In genomic region chr15:94968403-94969180, GRCm38 (mm10) we compare ENCODE assay signal across 22 mouse cellular contexts.
A peak's percentile ranks its signal among the peaks of the same experiment; 100 is the strongest.
DNase-seq lines count a peak whose midpoint lies in the region; ATAC-seq and TF ChIP-seq lines count a peak whose summit lies in the region.
"Had no signal": no experiment of that assay in that cellular context is flagged by ENCODE, and none has a peak within 500 bp of the region (broad histone marks: within the 10 kb centered on the region; RNA-seq: fewer than 3 reads in every experiment).

No protein-coding gene starts in this region.

- 26% methylated on average over 13 of the region's 13 CpGs for whole genome bisulfite sequencing in forebrain, embryonic 16.5 days
- WGBS in forebrain, embryonic 13.5 days, result 40% methylated on average over 13 of the region's 13 CpGs

- no peak overlapping the region for H3K9ac ChIP-seq in forebrain, embryonic 16.5 days (replicated peaks; ENCODE audit: low read depth, low read length)
- no peak overlapping the region for H3K9ac ChIP-seq in forebrain, embryonic 13.5 days
- H3K9ac ChIP-seq: embryonic facial prominence, embryonic 13.5 days; forebrain, postnatal 0 days; heart, embryonic 15.5 days; hindbrain, embryonic 15.5 days had no signal

- H3K4me2 ChIP-seq in forebrain, embryonic 16.5 days (ENCODE audit: low read length), result no peak overlapping the region
- H3K4me2 ChIP-seq in forebrain, embryonic 13.5 days, result no peak overlapping the region
- H3K4me2 ChIP-seq: embryonic facial prominence, embryonic 13.5 days; heart, embryonic 11.5 days; heart, embryonic 15.5 days; hindbrain, embryonic 15.5 days had no signal

- H3K27me3 ChIP-seq in forebrain, embryonic 16.5 days (replicated peaks; ENCODE audit: control insufficient read depth, insufficient read depth, low read length), result no peaks in the 10 kb centered on the region
- no peaks in the 10 kb centered on the region for H3K27me3 ChIP-seq in forebrain, embryonic 13.5 days
- H3K27me3 ChIP-seq: CH12.LX; embryonic facial prominence, embryonic 13.5 days; heart, embryonic 15.5 days; hindbrain, embryonic 15.5 days had no signal

- ATAC-seq in forebrain, embryonic 16.5 days, result 0 out of 2 replicates have a peak, but pooled peaks have one; percentile 33
- ATAC-seq in forebrain, embryonic 13.5 days, result no peak
- ATAC-seq in granulocyte monocyte progenitor cell, adult 5-6 weeks (replicated peaks; ENCODE audit: poor library complexity, severe bottlenecking), result no peak
- ATAC-seq: forebrain, postnatal 0 days; intestine, embryonic 16.5 days had no signal

- TF ChIP-seq CTCF in layer of hippocampus, adult 2 months (conservative IDR thresholded peaks at IDR 0.05), result no peak

- no peak for DNase-seq in layer of hippocampus, adult 2 months (ENCODE audit: low spot score in 2 of 2)
- DNase-seq in layer of hippocampus, adult 8-10 months (ENCODE audit: low spot score in 2 of 2), result no peak
- peak; percentile 74 for DNase-seq in brain, adult 2 months (ENCODE audit: low read depth, low spot score)
- DNase-seq in retina, embryonic 14.5 days (ENCODE audit: low spot score), result peak; percentile 43
- DNase-seq in ovary, postnatal 36 days (ENCODE audit: low spot score), result no peak
- DNase-seq: adrenal gland, adult 2 months; adrenal gland, postnatal 25 days; cerebellum, adult 11 months; cerebellum, adult 8-10 months; cerebellum, postnatal 14 days; forebrain, postnatal 0 days; gastrocnemius, postnatal 36 days; heart, adult 2 months had no signal

- no peak overlapping the region for H3K4me3 ChIP-seq in forebrain, embryonic 16.5 days (replicated peaks; ENCODE audit: low read length)
- no peak overlapping the region for H3K4me3 ChIP-seq in forebrain, embryonic 13.5 days
- no peak overlapping the region for H3K4me3 ChIP-seq in layer of hippocampus, adult 2 months
- H3K4me3 ChIP-seq: embryonic facial prominence, embryonic 13.5 days; heart, adult 2 months; heart, embryonic 15.5 days; hindbrain, embryonic 15.5 days had no signal

- no peak overlapping the region for H3K27ac ChIP-seq in forebrain, embryonic 16.5 days (ENCODE audit: low read length)
- H3K27ac ChIP-seq in forebrain, embryonic 13.5 days, result no peak overlapping the region
- peak overlapping the region; percentile 80 for H3K27ac ChIP-seq in layer of hippocampus, adult 2 months
- H3K27ac ChIP-seq: embryonic facial prominence, embryonic 13.5 days; heart, adult 2 months; heart, embryonic 15.5 days; hindbrain, embryonic 15.5 days had no signal

- H3K9me3 ChIP-seq in forebrain, embryonic 16.5 days (ENCODE audit: control insufficient read depth, low read length), result no peaks in the 10 kb centered on the region
- H3K9me3 ChIP-seq in forebrain, embryonic 13.5 days (replicated peaks), result no peaks in the 10 kb centered on the region
- H3K9me3 ChIP-seq: embryonic facial prominence, embryonic 13.5 days; heart, embryonic 15.5 days; hindbrain, embryonic 15.5 days had no signal

- no peaks in the 10 kb centered on the region for H3K36me3 ChIP-seq in forebrain, embryonic 16.5 days (ENCODE audit: control insufficient read depth, insufficient read depth)
- no peaks in the 10 kb centered on the region for H3K36me3 ChIP-seq in forebrain, embryonic 13.5 days (ENCODE audit: poor library complexity, severe bottlenecking)
- H3K36me3 ChIP-seq: embryonic facial prominence, embryonic 13.5 days; heart, embryonic 15.5 days; hindbrain, embryonic 15.5 days had no signal

- H3K4me1 ChIP-seq in forebrain, embryonic 16.5 days (replicated peaks; ENCODE audit: control insufficient read depth, insufficient read depth, low read length), result peaks cover 3% of the 10 kb centered on the region
- H3K4me1 ChIP-seq in forebrain, embryonic 13.5 days, result peaks cover 4% of the 10 kb centered on the region
- H3K4me1 ChIP-seq: embryonic facial prominence, embryonic 13.5 days; heart, embryonic 15.5 days; hindbrain, embryonic 15.5 days had no signal

Comparison
In these comparisons a context has a peak if more than half of its experiments do, and no peak if none do; other contexts are left out.
1. DNase-seq: peak in brain, adult 2 months (single experiment) and retina, embryonic 14.5 days (single experiment); none in layer of hippocampus, adult 2 months (0 of 2), layer of hippocampus, adult 8-10 months (0 of 2) and ovary, postnatal 36 days (single experiment).